Mouse (Mus musculus): ENCODE data around the gene Nemp1. TPM values are rescaled to one million over a fixed set of nuclear protein-coding genes. Genes with fewer than 3 reads are reported as not detected.

Gene Nemp1
- polyA plus RNA-seq, 1 experiment from 2014 or later: 12.6 TPM

GRCm38 (mm10) chr10:127675859-127676398 lies 9.2 kb downstream of the Nemp1 start:
- Histone ChIP-seq H3K36me3 (peaks cover 1% of the 10 kb centered on the region; the same call in 1 of the 2 replicates), H3K27ac (peak overlapping the region; percentile 67), H3K27me3 (no peaks in the 10 kb centered on the region), H3K9ac (replicated peaks) (0 out of 2 replicates have a peak overlapping the region, but pooled peaks have one; percentile 18), H3K9me3 (no peaks in the 10 kb centered on the region), H3K4me2 (peak overlapping the region; percentile 91), H3K4me1 (replicated peaks) (peaks cover 8% of the 10 kb centered on the region), H3K4me3 (replicated peaks) (peak overlapping the region; percentile 81)
- 47% methylated on average over 5 of the region's 5 CpGs for WGBS
- ATAC-seq (ENCODE audit: insufficient number of reproducible peaks, insufficient read depth, low FRiP score, low TSS enrichment, low read depth): no peak

- WGBS: under 1% methylated on average over 71 of the region's 71 CpGs
- no peaks in the 10 kb centered on the region for H3K27me3 ChIP-seq
- H3K4me2 ChIP-seq: peak overlapping the region; percentile 91
- H3K4me3 ChIP-seq (replicated peaks): peak overlapping the region; percentile 81
- H3K27ac ChIP-seq: peak overlapping the region; percentile 67
- H3K4me1 ChIP-seq (replicated peaks): peaks cover 8% of the 10 kb centered on the region
- peaks cover 7% of the 10 kb centered on the region; the same call in 1 of the 2 replicates for H3K36me3 ChIP-seq
- peak; percentile 91 for ATAC-seq (ENCODE audit: insufficient number of reproducible peaks, insufficient read depth, low FRiP score, low TSS enrichment, low read depth)
- no peaks in the 10 kb centered on the region for H3K9me3 ChIP-seq
- H3K9ac ChIP-seq (replicated peaks): peak overlapping the region; percentile 74
Measured at GRCm38 (mm10) chr10:127676691-127677548, 10.2 kb downstream of the Nemp1 start.

- peak overlapping the region; percentile 91 for H3K4me2 ChIP-seq
- H3K9me3 ChIP-seq: no peaks in the 10 kb centered on the region
- H3K27ac ChIP-seq: no peak overlapping the region
- peak overlapping the region; percentile 81 for H3K4me3 ChIP-seq (replicated peaks)
- no peak for ATAC-seq (ENCODE audit: insufficient number of reproducible peaks, insufficient read depth, low FRiP score, low TSS enrichment, low read depth)
- H3K9ac ChIP-seq (replicated peaks): peak overlapping the region; percentile 74
- 15% methylated on average over 14 of the region's 14 CpGs for WGBS
- H3K27me3 ChIP-seq: no peaks in the 10 kb centered on the region
- peaks cover 8% of the 10 kb centered on the region for H3K4me1 ChIP-seq (replicated peaks)
- H3K36me3 ChIP-seq: peaks cover 7% of the 10 kb centered on the region; the same call in 1 of the 2 replicates
Measured at GRCm38 (mm10) chr10:127677591-127678336, 11.1 kb downstream of the Nemp1 start.

GRCm38 (mm10) chr10:127679208-127679607 lies 12.5 kb downstream of the Nemp1 start:
- 92% methylated on average over 1 of the region's 1 CpGs for WGBS
- peaks cover 8% of the 10 kb centered on the region for H3K4me1 ChIP-seq (replicated peaks)
- H3K9ac ChIP-seq (replicated peaks): no peak overlapping the region
- peaks cover 7% of the 10 kb centered on the region; the same call in 1 of the 2 replicates for H3K36me3 ChIP-seq
- no peaks in the 10 kb centered on the region for H3K9me3 ChIP-seq
- H3K27me3 ChIP-seq: no peaks in the 10 kb centered on the region
- H3K4me2 ChIP-seq: no peak overlapping the region
- H3K27ac ChIP-seq: no peak overlapping the region
- H3K4me3 ChIP-seq (replicated peaks): no peak overlapping the region
- ATAC-seq (ENCODE audit: insufficient number of reproducible peaks, insufficient read depth, low FRiP score, low TSS enrichment, low read depth): no peak

GRCm38 (mm10) chr10:127679881-127680280 lies 13.2 kb downstream of the Nemp1 start:
- no peak overlapping the region for H3K4me2 ChIP-seq
- no peaks in the 10 kb centered on the region for H3K9me3 ChIP-seq
- H3K27ac ChIP-seq: no peak overlapping the region
- peaks cover 8% of the 10 kb centered on the region for H3K4me1 ChIP-seq (replicated peaks)
- H3K36me3 ChIP-seq: peaks cover 7% of the 10 kb centered on the region; the same call in 1 of the 2 replicates
- WGBS: 90% methylated on average over 3 of the region's 3 CpGs
- ATAC-seq (ENCODE audit: insufficient number of reproducible peaks, insufficient read depth, low FRiP score, low TSS enrichment, low read depth): no peak
- H3K27me3 ChIP-seq: no peaks in the 10 kb centered on the region
- H3K4me3 ChIP-seq (replicated peaks): no peak overlapping the region
- no peak overlapping the region for H3K9ac ChIP-seq (replicated peaks)

- Histone ChIP-seq H3K27me3 (no peaks in the 10 kb centered on the region), H3K4me3 (replicated peaks) (no peak overlapping the region), H3K9me3 (no peaks in the 10 kb centered on the region), H3K4me2 (no peak overlapping the region), H3K27ac (no peak overlapping the region), H3K4me1 (replicated peaks) (peaks cover 4% of the 10 kb centered on the region), H3K36me3 (peaks cover 7% of the 10 kb centered on the region; the same call in 1 of the 2 replicates), H3K9ac (replicated peaks) (no peak overlapping the region)
- ATAC-seq (ENCODE audit: insufficient number of reproducible peaks, insufficient read depth, low FRiP score, low TSS enrichment, low read depth): no peak
- 77% methylated on average over 6 of the region's 6 CpGs for WGBS
Measured at GRCm38 (mm10) chr10:127682886-127683285, 16.2 kb downstream of the Nemp1 start.

- H3K27ac ChIP-seq: no peak overlapping the region
- WGBS: 28% methylated on average over 1 of the region's 1 CpGs
Measured at GRCm38 (mm10) chr10:127691053-127691452, 24.4 kb downstream of the Nemp1 start.

GRCm38 (mm10) chr10:127694636-127695035 lies 27.9 kb downstream of the Nemp1 start:
- Histone ChIP-seq H3K27ac (no peak overlapping the region), H3K9ac (replicated peaks) (no peak overlapping the region), H3K9me3 (no peaks in the 10 kb centered on the region), H3K4me3 (replicated peaks) (no peak overlapping the region), H3K27me3 (no peaks in the 10 kb centered on the region), H3K4me1 (replicated peaks) (no peaks in the 10 kb centered on the region), H3K36me3 (peaks cover 92% of the 10 kb centered on the region), H3K4me2 (no peak overlapping the region)
- WGBS: 55% methylated on average over 2 of the region's 2 CpGs
- ATAC-seq (ENCODE audit: insufficient number of reproducible peaks, insufficient read depth, low FRiP score, low TSS enrichment, low read depth): no peak

More at GRCm38 (mm10) chr10:127691053-127691452, 24.4 kb downstream of the Nemp1 start:
- Histone ChIP-seq H3K36me3 (peaks cover 71% of the 10 kb centered on the region), H3K4me3 (replicated peaks) (no peak overlapping the region), H3K4me2 (no peak overlapping the region), H3K9ac (replicated peaks) (no peak overlapping the region), H3K4me1 (replicated peaks) (no peaks in the 10 kb centered on the region), H3K27me3 (no peaks in the 10 kb centered on the region), H3K9me3 (no peaks in the 10 kb centered on the region)
- no peak for ATAC-seq (ENCODE audit: insufficient number of reproducible peaks, insufficient read depth, low FRiP score, low TSS enrichment, low read depth)

GRCm38 (mm10) chr10:127695775-127696174 lies 29.1 kb downstream of the Nemp1 start:
- Histone ChIP-seq H3K4me1 (replicated peaks) (no peaks in the 10 kb centered on the region), H3K36me3 (peaks cover 84% of the 10 kb centered on the region), H3K4me2 (no peak overlapping the region), H3K4me3 (replicated peaks) (no peak overlapping the region), H3K9me3 (no peaks in the 10 kb centered on the region), H3K9ac (replicated peaks) (no peak overlapping the region), H3K27me3 (no peaks in the 10 kb centered on the region), H3K27ac (no peak overlapping the region)
- no peak for ATAC-seq (ENCODE audit: insufficient number of reproducible peaks, insufficient read depth, low FRiP score, low TSS enrichment, low read depth)
- WGBS: 91% methylated on average over 7 of the region's 7 CpGs

GRCm38 (mm10) chr10:127698966-127699365 lies 32.3 kb downstream of the Nemp1 start:
- H3K9ac ChIP-seq (replicated peaks): no peak overlapping the region
- H3K4me1 ChIP-seq (replicated peaks): no peaks in the 10 kb centered on the region
- no peak overlapping the region for H3K27ac ChIP-seq
- no peaks in the 10 kb centered on the region for H3K27me3 ChIP-seq
- no peak overlapping the region for H3K4me2 ChIP-seq
- 94% methylated on average over 7 of the region's 7 CpGs for WGBS
- no peak overlapping the region for H3K4me3 ChIP-seq (replicated peaks)
- no peak for ATAC-seq (ENCODE audit: insufficient number of reproducible peaks, insufficient read depth, low FRiP score, low TSS enrichment, low read depth)
- no peaks in the 10 kb centered on the region for H3K9me3 ChIP-seq
- H3K36me3 ChIP-seq: peaks cover 54% of the 10 kb centered on the region

- Histone ChIP-seq H3K9me3 (no peaks in the 10 kb centered on the region), H3K9ac (replicated peaks) (no peak overlapping the region), H3K27ac (no peak overlapping the region), H3K4me2 (no peak overlapping the region), H3K36me3 (peaks cover 16% of the 10 kb centered on the region), H3K4me3 (replicated peaks) (no peak overlapping the region), H3K4me1 (replicated peaks) (no peaks in the 10 kb centered on the region), H3K27me3 (no peaks in the 10 kb centered on the region)
- ATAC-seq (ENCODE audit: insufficient number of reproducible peaks, insufficient read depth, low FRiP score, low TSS enrichment, low read depth): no peak
- WGBS: 43% methylated on average over 4 of the region's 4 CpGs
Measured at GRCm38 (mm10) chr10:127703299-127703698, 36.6 kb downstream of the Nemp1 start.

All from limb, embryonic 12.5 days (tissue).